Mouse (Mus musculus) subcutaneous adipose tissue, adult 2 months (tissue): ENCODE data around the gene Rps17. TPM values are rescaled to one million over a fixed set of nuclear protein-coding genes. Genes with fewer than 3 reads are reported as not detected.

Experiments
- polyA plus RNA-seq: library from polyadenylated mRNA; depleted of rRNA; stranded (reverse); fragments of >200 nt; gene quantifications from 2 replicates; pipeline ENCODE4 v1.2.3, GENCODE M21; 2012; ENCODE audit warnings: low replicate concordance; rRNA removed

Rps17 gene
- 916 and 1,608 TPM in 2 replicates for polyA plus RNA-seq

GRCm38 (mm10) chr7:81344544-81345446 is at the start of gene Rps17:
Gene Rps17 (minus strand): TSS chr7:81345254.

Other genes starting within 250 kb of the Rps17 start
- gene Slc28a1, start 230.5 kb downstream of the Rps17 start, polyA plus RNA-seq: 0.12 and 0.17 TPM in 2 replicates
- gene Pde8a, start 131.7 kb downstream of the Rps17 start, polyA plus RNA-seq: 22.4 and 25.2 TPM in 2 replicates
- gene Cpeb1, start 110.2 kb upstream of the Rps17 start, polyA plus RNA-seq: 30.6 and 45.8 TPM in 2 replicates
- 2.1 and 42.7 TPM in 2 replicates for gene Ap3b2, start 148.7 kb upstream of the Rps17 start, polyA plus RNA-seq
- 0.44 and 93.6 TPM in 2 replicates for gene BC048679, start 153.0 kb upstream of the Rps17 start, polyA plus RNA-seq
- 3.6 and 18.8 TPM in 2 replicates for gene Fsd2, start 221.7 kb upstream of the Rps17 start, polyA plus RNA-seq
- 20.3 and 21.0 TPM in 2 replicates for gene Whamm, start 226.0 kb upstream of the Rps17 start, polyA plus RNA-seq